Mouse (Mus musculus) G1E (cell line): ENCODE measurements at regions not wholly inside any gene's neighbourhood (a gene's known extent, or its start where the extent isn't known, plus 50 kb on each side); places are given as distances from the start of the nearest gene placed in this dataset.

ENCODE experiments used
- ATAC-seq: 2 replicates; pipeline ENCODE4 v1.8.0; 2016; ENCODE audit warnings: mild to moderate bottlenecking; ENCODE audit not compliant: insufficient number of reproducible peaks, poor library complexity, low FRiP score, severe bottlenecking; ENCODE audit errors: extremely low read depth
- DNase-seq: peaks from one replicate; pipeline ENCODE4 v3.0.0; 2012; ENCODE audit warnings: low spot score
- H3K27me3 ChIP-seq: 2 replicates; pipeline ENCODE4 v1.6.1; 2012; ENCODE audit warnings: mild to moderate bottlenecking, low read length, inconsistent platforms; ENCODE audit not compliant: insufficient read depth
- H3K36me3 ChIP-seq: replicated peaks from 2 replicates; pipeline ENCODE3; 2012; ENCODE audit warnings: mild to moderate bottlenecking, inconsistent platforms
- H3K4me1 ChIP-seq: 2 replicates; pipeline ENCODE4 v1.6.1; 2012; ENCODE audit warnings: low read depth, low read length, inconsistent platforms, mixed read lengths; ENCODE audit not compliant: insufficient read depth
- H3K4me3 ChIP-seq: 2 replicates; pipeline ENCODE4 v1.5.1; 2012; ENCODE audit warnings: low read depth, mild to moderate bottlenecking, inconsistent platforms, low read length, moderate library complexity, mixed read lengths
- H3K9me3 ChIP-seq: replicated peaks from 2 replicates; pipeline ENCODE4 v1.6.1; 2012; ENCODE audit warnings: inconsistent platforms
- CTCF ChIP-seq: IDR thresholded peaks from 2 replicates; pipeline ENCODE4 v1.5.1; 2012; ENCODE audit warnings: low read depth, low read length, inconsistent platforms, mixed read lengths
- GATA1 ChIP-seq: IDR thresholded peaks from 2 replicates; pipeline ENCODE4 v1.6.1; 2012; ENCODE audit warnings: borderline replicate concordance, low read length, inconsistent platforms, mixed read lengths
- GATA2 ChIP-seq: IDR thresholded peaks from 2 replicates; pipeline ENCODE4 v1.6.1; 2012; ENCODE audit warnings: low read depth, low read length, inconsistent platforms, borderline replicate concordance
- POLR2AphosphoS5 ChIP-seq: IDR thresholded peaks from 2 replicates; pipeline ENCODE4 v1.6.1; 2012; ENCODE audit warnings: low read depth, low read length, inconsistent platforms; ENCODE audit not compliant: insufficient replicate concordance
- TAL1 ChIP-seq: conservative IDR thresholded peaks from 2 replicates; pipeline ENCODE4 v1.6.1; 2012; ENCODE audit warnings: low read depth, low read length, inconsistent platforms, mixed read lengths

- no peak for ATAC-seq
- peaks cover 65% of the 10 kb centered on the region for H3K9me3 ChIP-seq
- H3K36me3 ChIP-seq = no peaks in the 10 kb centered on the region
- H3K4me3 ChIP-seq = no peak overlapping the region
- TF ChIP-seq CTCF = no peak
- TF ChIP-seq GATA2 = no peak
- no peak for TF ChIP-seq POLR2AphosphoS5
- no peak for TF ChIP-seq TAL1
- TF ChIP-seq GATA1 = no peak
- H3K4me1 ChIP-seq = no peaks in the 10 kb centered on the region
- no peaks in the 10 kb centered on the region for H3K27me3 ChIP-seq
- no peak for DNase-seq
Observed at GRCm38 (mm10) chr10:70367866-70368265, 72.4 kb upstream of the Fam13c start.

DNA sequence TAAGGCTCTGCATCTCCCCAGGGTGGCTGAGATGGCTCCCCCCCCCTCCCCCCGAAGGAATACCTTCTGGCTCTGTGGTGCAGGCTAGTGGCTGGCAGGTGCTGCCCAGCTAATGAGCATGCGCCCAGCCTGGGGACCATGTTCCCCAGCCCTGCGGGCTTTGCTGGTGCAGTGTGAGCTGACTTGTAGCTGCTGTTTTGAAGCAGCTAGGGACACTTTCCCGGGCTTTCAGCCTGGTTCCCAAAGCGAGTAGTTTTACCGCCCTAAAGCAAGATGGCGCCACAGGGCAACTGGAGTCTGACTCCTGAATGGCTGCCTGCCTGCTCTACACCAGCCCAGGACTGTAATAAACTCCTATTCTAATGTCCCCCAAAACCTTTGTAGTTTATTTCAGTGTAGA lies 71.6 kb upstream of the Fam13c start:
- no peaks in the 10 kb centered on the region for H3K36me3 ChIP-seq
- ATAC-seq = no peak
- no peak overlapping the region for H3K4me3 ChIP-seq
- peaks cover 63% of the 10 kb centered on the region for H3K9me3 ChIP-seq
- TF ChIP-seq GATA1 (no peak), TAL1 (no peak), POLR2AphosphoS5 (no peak), GATA2 (no peak), CTCF (no peak)
- no peaks in the 10 kb centered on the region for H3K4me1 ChIP-seq
- no peaks in the 10 kb centered on the region for H3K27me3 ChIP-seq
- no peak for DNase-seq

- ATAC-seq (no peak), DNase-seq (no peak)
- TF ChIP-seq CTCF (no peak), TAL1 (no peak), GATA1 (no peak), GATA2 (no peak), POLR2AphosphoS5 (no peak)
- H3K36me3 ChIP-seq = no peaks in the 10 kb centered on the region
- H3K27me3 ChIP-seq = no peaks in the 10 kb centered on the region
- H3K4me3 ChIP-seq = no peak overlapping the region
- H3K9me3 ChIP-seq = peaks cover 55% of the 10 kb centered on the region
- H3K4me1 ChIP-seq = no peaks in the 10 kb centered on the region
Observed at GRCm38 (mm10) chr10:70372411-70373136, 67.7 kb upstream of the Fam13c start.

GRCm38 (mm10) chr10:70373207-70373606 lies 67.1 kb upstream of the Fam13c start:
- H3K27me3 ChIP-seq = no peaks in the 10 kb centered on the region
- H3K36me3 ChIP-seq = no peaks in the 10 kb centered on the region
- ATAC-seq = no peak
- no peaks in the 10 kb centered on the region for H3K4me1 ChIP-seq
- peaks cover 55% of the 10 kb centered on the region for H3K9me3 ChIP-seq
- no peak overlapping the region for H3K4me3 ChIP-seq
- DNase-seq = no peak
- no peak for TF ChIP-seq GATA1
- no peak for TF ChIP-seq POLR2AphosphoS5
- TF ChIP-seq TAL1 = no peak
- TF ChIP-seq GATA2 = no peak
- TF ChIP-seq CTCF = no peak

DNA sequence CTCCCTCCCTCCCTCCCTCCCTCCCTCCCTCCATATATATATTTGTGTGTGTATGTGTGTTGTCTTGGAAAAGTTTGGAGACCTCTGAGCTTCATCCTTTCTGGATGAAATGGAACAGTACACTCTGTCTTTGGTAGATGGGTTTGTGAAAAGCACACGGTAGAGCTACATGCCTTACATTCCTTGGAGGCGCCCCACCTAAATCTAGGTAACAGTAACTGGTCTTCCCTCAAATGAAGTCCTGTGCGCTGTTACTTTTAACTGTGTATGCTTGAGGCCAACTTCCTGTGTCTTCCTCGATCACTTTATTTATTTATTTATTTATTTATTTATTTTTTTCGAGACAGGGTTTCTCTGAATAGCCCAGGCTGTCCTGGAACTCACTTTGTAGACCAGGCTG lies 66.4 kb upstream of the Fam13c start:
- ATAC-seq (no peak), DNase-seq (no peak)
- H3K9me3 ChIP-seq = peaks cover 56% of the 10 kb centered on the region

GRCm38 (mm10) chr10:70374726-70375125 lies 65.6 kb upstream of the Fam13c start:
- no peaks in the 10 kb centered on the region for H3K36me3 ChIP-seq
- peaks cover 56% of the 10 kb centered on the region for H3K9me3 ChIP-seq
- no peak for DNase-seq
- no peaks in the 10 kb centered on the region for H3K4me1 ChIP-seq
- no peaks in the 10 kb centered on the region for H3K27me3 ChIP-seq
- TF ChIP-seq TAL1 (no peak), POLR2AphosphoS5 (no peak), GATA1 (no peak), CTCF (no peak), GATA2 (no peak)
- ATAC-seq = no peak
- no peak overlapping the region for H3K4me3 ChIP-seq

More for the DNA sequence above, 66.4 kb upstream of the Fam13c start:
- no peak for TF ChIP-seq GATA1
- no peak for TF ChIP-seq TAL1
- no peak for TF ChIP-seq POLR2AphosphoS5
- no peak for TF ChIP-seq GATA2
- no peak for TF ChIP-seq CTCF
- no peaks in the 10 kb centered on the region for H3K4me1 ChIP-seq
- no peak overlapping the region for H3K4me3 ChIP-seq
- H3K36me3 ChIP-seq = no peaks in the 10 kb centered on the region
- no peaks in the 10 kb centered on the region for H3K27me3 ChIP-seq
